Mouse (Mus musculus) effector memory CD4-positive, alpha-beta T cell, adult 5 months (primary cell): ENCODE results near the gene F11r. TPM values are rescaled to one million over a fixed set of nuclear protein-coding genes. Genes with fewer than 3 reads are reported as not detected.

Source experiments
- polyA plus RNA-seq: library from polyadenylated mRNA; unstranded; fragments of 100-300 nt; shearing (Covaris generic); gene quantifications from one replicate; pipeline ENCODE4 v1.2.1, GENCODE M21; 2017

The F11r gene
- not detected for polyA plus RNA-seq

DNA sequence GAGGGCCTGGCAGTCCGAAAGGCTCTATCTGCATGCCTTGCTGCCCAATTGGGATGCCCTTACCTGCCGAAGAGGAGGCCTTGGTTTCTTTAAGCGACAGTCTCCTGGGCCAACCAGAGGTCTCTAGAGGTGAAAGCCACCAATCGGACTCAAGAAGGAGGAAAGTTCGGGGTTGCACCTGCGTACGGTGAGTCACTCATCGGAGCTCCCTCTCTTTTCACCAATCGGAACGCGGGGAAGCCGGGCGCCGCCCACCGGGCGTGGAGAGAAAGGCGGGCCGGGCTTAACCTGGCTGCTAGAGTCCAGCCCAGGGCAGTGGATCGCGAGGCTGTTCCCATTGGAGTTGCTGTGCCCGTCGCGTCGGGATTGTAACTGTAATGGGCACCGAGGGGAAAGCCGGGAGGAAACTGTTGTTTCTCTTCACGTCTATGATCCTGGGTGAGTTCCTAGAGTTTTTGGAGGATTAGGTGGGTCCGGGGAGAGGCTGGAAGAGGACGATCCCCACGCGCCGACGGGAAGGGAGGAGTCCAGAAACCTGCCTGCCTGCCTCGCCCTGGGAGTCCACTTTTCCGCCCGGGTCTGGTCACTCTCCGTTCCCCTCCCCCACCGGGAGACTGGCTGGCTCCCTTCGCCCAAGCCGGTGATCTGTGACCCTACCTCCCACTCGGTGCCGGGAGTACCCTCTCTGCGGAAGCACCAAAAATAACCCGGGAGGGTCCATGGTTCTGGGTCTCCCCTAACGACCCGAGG lies at the start of gene F11r:
F11r (plus strand) TSS at position 272 of the 750 bp plus-strand sequence.

DNA sequence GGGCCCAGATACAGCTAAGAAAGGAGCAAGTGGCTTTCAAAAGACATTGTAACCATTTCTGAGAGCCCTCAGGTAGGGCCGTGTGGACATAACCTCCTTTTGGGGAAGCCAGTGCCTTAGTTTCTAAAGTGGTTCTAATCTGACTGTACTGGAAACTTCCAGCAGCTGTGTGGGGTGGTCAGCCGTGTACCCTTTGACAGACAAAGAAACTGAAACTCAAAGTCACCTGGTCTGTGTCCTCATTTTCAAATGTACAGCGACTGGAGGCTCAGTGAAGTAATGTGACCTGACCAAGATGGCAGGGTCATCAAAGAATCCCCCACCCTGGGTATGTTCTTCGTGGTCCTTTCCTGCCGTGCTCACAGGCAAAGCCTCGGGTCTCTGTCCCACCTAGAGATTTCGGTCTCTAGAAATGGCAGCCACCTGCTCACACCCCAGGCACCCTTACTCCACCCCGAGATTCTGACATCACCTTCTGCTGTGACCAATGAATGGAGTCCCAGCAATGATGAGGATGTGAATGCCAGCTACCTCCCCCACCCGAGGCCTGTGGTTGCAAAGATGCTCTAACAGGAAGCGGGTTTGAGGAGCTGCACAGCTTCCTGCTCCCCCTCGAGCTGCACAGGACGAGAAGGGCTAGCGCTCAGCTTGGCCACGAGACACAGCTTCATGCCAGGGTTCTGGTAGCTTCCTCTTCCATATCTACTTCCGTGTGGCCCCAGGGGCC lies 48.8 kb upstream of the F11r start, which contains the start of gene Arhgap30:
Arhgap30 (plus strand) TSS at position 579 of the 727 bp plus-strand sequence.

DNA sequence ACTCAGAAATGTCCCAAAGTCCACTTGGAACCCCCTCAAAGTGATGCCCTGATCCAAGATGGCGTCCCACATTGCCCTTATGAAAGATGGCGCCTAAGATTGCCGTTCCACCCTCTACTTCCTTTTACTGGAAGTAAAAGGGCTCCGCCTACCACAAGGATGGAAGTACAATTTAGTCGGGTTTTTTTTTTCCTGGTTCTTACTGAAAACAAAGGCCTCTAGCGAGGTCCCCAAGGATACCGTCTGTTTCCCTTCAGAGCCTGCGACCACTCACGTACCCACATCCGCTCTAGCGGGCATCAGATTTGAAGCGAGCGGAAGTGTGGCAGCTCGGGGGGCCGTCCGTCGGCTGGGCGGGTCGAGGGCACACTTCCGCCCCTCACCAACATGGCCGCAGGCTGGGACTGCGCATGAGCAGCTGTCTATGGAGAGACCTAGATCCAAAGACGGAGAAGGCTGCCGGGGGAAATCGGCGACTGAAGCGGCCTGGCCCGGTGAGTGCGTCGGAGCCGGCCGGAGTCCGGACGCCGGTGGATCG lies 26.3 kb upstream of the F11r start, which contains the start of gene Usf1:
Usf1 (plus strand) TSS at position 367 of the 538 bp plus-strand sequence.

DNA sequence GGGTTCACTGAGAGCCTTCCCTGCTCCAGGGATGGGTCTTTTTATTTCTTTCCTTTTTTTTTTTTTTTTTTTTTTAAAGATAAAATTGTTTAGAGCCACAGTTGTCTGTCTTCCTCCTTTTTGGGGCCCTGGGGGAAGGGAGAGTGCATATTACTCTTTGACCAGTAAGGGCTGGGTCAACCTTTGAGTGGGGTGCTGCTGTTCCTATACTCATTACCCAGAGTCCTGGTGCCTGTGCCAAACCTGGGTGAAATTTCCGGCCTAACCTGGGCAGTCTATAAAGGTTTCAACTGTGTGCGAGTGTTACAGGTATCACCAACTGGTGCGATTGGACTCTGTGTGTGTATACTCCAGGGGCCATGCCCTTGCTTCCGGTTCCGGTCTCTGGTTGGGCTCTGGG lies 18.7 kb upstream of the F11r start, which contains the start of gene Tstd1:
Tstd1 (plus strand) TSS at position 213 of the 400 bp plus-strand sequence.

DNA sequence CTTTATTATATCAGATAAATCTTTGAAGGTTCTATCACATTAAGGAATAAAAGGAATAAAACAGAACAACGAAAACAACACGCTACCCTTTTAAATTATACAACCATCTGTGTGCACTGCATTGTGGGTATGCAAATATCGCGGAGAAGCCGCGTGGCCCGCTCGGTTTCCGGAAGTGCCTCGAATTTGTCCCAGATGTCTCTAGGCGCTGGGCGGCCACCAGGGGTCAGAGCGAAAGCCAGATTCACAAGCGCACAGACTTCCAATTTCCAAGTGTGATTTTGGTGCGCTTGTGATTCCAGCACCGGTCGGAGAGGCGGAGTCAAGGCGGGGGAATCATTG lies 65.9 kb downstream of the F11r start, which contains the start of gene Alyref2:
Alyref2 (plus strand) TSS at position 229 of the 342 bp plus-strand sequence.

Other genes with a start within 250 kb of the F11r start
- gene Pcp4l1, start 241.3 kb upstream of the F11r start, polyA plus RNA-seq, result not detected
- 0.24 TPM for gene Nr1i3, start 223.6 kb upstream of the F11r start, polyA plus RNA-seq
- gene Tomm40l, start 215.0 kb upstream of the F11r start, polyA plus RNA-seq, result 19.9 TPM
- not detected for gene Apoa2, start 212.5 kb upstream of the F11r start, polyA plus RNA-seq
- 0.96 TPM for gene Fcer1g, start 203.2 kb upstream of the F11r start, polyA plus RNA-seq
- gene Adamts4, start 187.1 kb upstream of the F11r start, polyA plus RNA-seq, result not detected
- 98.0 TPM for gene Ndufs2, start 186.1 kb upstream of the F11r start, polyA plus RNA-seq
- gene B4galt3, start 167.2 kb upstream of the F11r start, polyA plus RNA-seq, result 48.0 TPM
- gene Ppox, start 156.3 kb upstream of the F11r start, polyA plus RNA-seq, result 69.2 TPM
- gene Usp21, start 149.5 kb upstream of the F11r start, polyA plus RNA-seq, result 44.2 TPM
- gene Ufc1, start 142.5 kb upstream of the F11r start, polyA plus RNA-seq, result 47.4 TPM
- gene Dedd, start 108.4 kb upstream of the F11r start, polyA plus RNA-seq, result 23.9 TPM
- 27.7 TPM for gene Nit1, start 91.9 kb upstream of the F11r start, polyA plus RNA-seq
- 116 TPM for gene Pfdn2, start 91.9 kb upstream of the F11r start, polyA plus RNA-seq
- gene Klhdc9, start 76.7 kb upstream of the F11r start, polyA plus RNA-seq, result not detected
- not detected for gene Nectin4, start 67.4 kb upstream of the F11r start, polyA plus RNA-seq
- 131 TPM for gene Arhgap30, start 48.6 kb upstream of the F11r start, polyA plus RNA-seq
- gene Usf1, start 26.2 kb upstream of the F11r start, polyA plus RNA-seq, result 55.7 TPM
- 1.3 TPM for gene Tstd1, start 18.7 kb upstream of the F11r start, polyA plus RNA-seq
- gene Alyref2, start 65.9 kb downstream of the F11r start, polyA plus RNA-seq, result 5.2 TPM
- not detected for gene Itln1, start 97.8 kb downstream of the F11r start, polyA plus RNA-seq
- 0.14 TPM for gene Cd244a, start 121.7 kb downstream of the F11r start, polyA plus RNA-seq
- gene Ly9, start 169.9 kb downstream of the F11r start, polyA plus RNA-seq, result 104 TPM
- gene Slamf7, start 215.5 kb downstream of the F11r start, polyA plus RNA-seq, result 37.7 TPM
- gene Cd48, start 244.5 kb downstream of the F11r start, polyA plus RNA-seq, result 119 TPM